In the genomic region with DNA sequence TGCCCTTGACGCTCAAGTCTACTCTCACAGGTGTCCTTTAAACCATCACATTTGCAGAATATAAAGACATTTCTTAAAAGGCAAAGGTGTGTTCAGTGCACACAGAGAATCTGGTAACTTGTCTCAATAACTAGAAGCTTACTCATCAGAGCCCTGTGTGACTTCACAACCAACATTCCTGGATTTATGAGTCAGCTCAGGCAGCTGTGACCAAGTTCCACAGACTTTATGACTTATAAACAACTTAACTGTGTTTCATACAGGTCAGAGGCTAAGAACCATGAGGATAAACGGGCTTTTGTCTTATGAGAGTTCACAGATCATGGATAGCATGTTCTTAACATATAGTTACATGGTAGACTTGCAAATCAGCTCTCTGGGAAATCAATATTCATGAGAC, we compare ENCODE assay signal across 11 mouse cellular contexts. TPM values are rescaled to one million over a fixed set of nuclear protein-coding genes. Genes with fewer than 3 reads are reported as not detected.
A peak's percentile ranks its signal among the peaks of the same experiment; 100 is the strongest.
DNase-seq lines count a peak whose midpoint lies in the region; ATAC-seq and TF ChIP-seq lines count a peak whose summit lies in the region.
"Had no signal": no experiment of that assay in that cellular context is flagged by ENCODE, and none has a peak within 500 bp of the region (broad histone marks: within the 10 kb centered on the region; RNA-seq: fewer than 3 reads in every experiment).

No protein-coding gene starts in this region.

- 49% methylated on average over 2 of the region's 2 CpGs for WGBS in kidney, postnatal 0 days
- WGBS in intestine, embryonic 16.5 days: 52% methylated on average over 2 of the region's 2 CpGs
- 79% methylated on average over 2 of the region's 2 CpGs for WGBS in heart, adult 2 months

- no peak for TF ChIP-seq POLR2A in heart, adult 2 months (IDR thresholded peaks at IDR 0.05; ENCODE audit: insufficient read depth, low read depth, low read length)

- no peak for ATAC-seq in kidney, postnatal 0 days (replicated peaks; ENCODE audit: low FRiP score, low read depth)
- peak; percentile 92 for ATAC-seq in intestine, embryonic 16.5 days
- ATAC-seq: forebrain, embryonic 15.5 days had no signal

- H3K4me1 ChIP-seq in kidney, postnatal 0 days (replicated peaks; ENCODE audit: insufficient read depth, low read length): no peaks in the 10 kb centered on the region; the same call in 1 of the 2 replicates
- H3K4me1 ChIP-seq in intestine, embryonic 16.5 days (ENCODE audit: control insufficient read depth, insufficient read depth, low read length): peaks cover 2% of the 10 kb centered on the region; the same call in 1 of the 2 replicates
- no peaks in the 10 kb centered on the region for H3K4me1 ChIP-seq in heart, adult 2 months (ENCODE audit: control insufficient read depth, insufficient read depth, low read length)

- no peak overlapping the region for H3K27ac ChIP-seq in kidney, postnatal 0 days
- H3K27ac ChIP-seq in intestine, embryonic 16.5 days (ENCODE audit: low read length): no peak overlapping the region
- H3K27ac ChIP-seq in heart, adult 2 months: no peak overlapping the region
- H3K27ac ChIP-seq: forebrain, embryonic 15.5 days had no signal

- H3K79me2 ChIP-seq in heart, adult 2 months (replicated peaks; ENCODE audit: control insufficient read depth, insufficient read depth, low read length): no peaks in the 10 kb centered on the region; the same call in 1 of the 2 replicates

- intact Hi-C loops in heart, adult 2 months (cut with DNase I): no loop called here

- H3K9ac ChIP-seq in kidney, postnatal 0 days (ENCODE audit: low read depth, low read length): no peak overlapping the region
- H3K9ac ChIP-seq in intestine, embryonic 16.5 days (ENCODE audit: low read depth, low read length): no peak overlapping the region
- no peak overlapping the region for H3K9ac ChIP-seq in heart, adult 2 months (ENCODE audit: low read depth, low read length)
- H3K9ac ChIP-seq: forebrain, embryonic 15.5 days had no signal

- H3K36me3 ChIP-seq in kidney, postnatal 0 days (ENCODE audit: insufficient read depth, low read length): no peaks in the 10 kb centered on the region
- H3K36me3 ChIP-seq in intestine, embryonic 16.5 days (ENCODE audit: control insufficient read depth, insufficient read depth, low read length): no peaks in the 10 kb centered on the region
- H3K36me3 ChIP-seq in heart, adult 2 months (ENCODE audit: control insufficient read depth, insufficient read depth, low read length): no peaks in the 10 kb centered on the region
- H3K36me3 ChIP-seq: forebrain, embryonic 15.5 days had no signal

- H3K4me3 ChIP-seq in kidney, postnatal 0 days (replicated peaks; ENCODE audit: low read depth, low read length): no peak overlapping the region
- H3K4me3 ChIP-seq in intestine, embryonic 16.5 days (ENCODE audit: low read length): no peak overlapping the region
- no peak overlapping the region for H3K4me3 ChIP-seq in heart, adult 2 months
- H3K4me3 ChIP-seq: forebrain, embryonic 15.5 days had no signal

- no peak for TF ChIP-seq CTCF in kidney, postnatal 0 days (IDR thresholded peaks at IDR 0.05; ENCODE audit: low read depth)
- no peak for TF ChIP-seq CTCF in heart, adult 2 months (IDR thresholded peaks at IDR 0.05)

- peak; percentile 44 for DNase-seq in kidney, postnatal 0 days (ENCODE audit: low spot score)
- DNase-seq in kidney, postnatal 10 days: no peak
- peak; percentile 88 for DNase-seq in 3T3-L1 (ENCODE audit: low read depth, low spot score)
- DNase-seq in NIH3T3 (ENCODE audit: low read depth): peak; percentile 61
- DNase-seq in layer of hippocampus, adult 9-10 months (ENCODE audit: low spot score): no peak
- no peak for DNase-seq in heart, adult 2 months
- DNase-seq: cerebellum, adult 18-20 months; gastrocnemius, postnatal 14 days had no signal

- no peak overlapping the region for H3K4me2 ChIP-seq in kidney, postnatal 0 days (ENCODE audit: low read length)
- no peak overlapping the region for H3K4me2 ChIP-seq in intestine, embryonic 16.5 days (ENCODE audit: low read depth, low read length)
- H3K4me2 ChIP-seq: forebrain, embryonic 15.5 days; heart, embryonic 11.5 days had no signal

- no peaks in the 10 kb centered on the region for H3K27me3 ChIP-seq in kidney, postnatal 0 days (ENCODE audit: insufficient read depth, low read length)
- H3K27me3 ChIP-seq in intestine, embryonic 16.5 days (replicated peaks; ENCODE audit: control insufficient read depth, insufficient read depth, low read length): no peaks in the 10 kb centered on the region
- H3K27me3 ChIP-seq in heart, adult 2 months (ENCODE audit: control insufficient read depth, insufficient read depth, low read length): no peaks in the 10 kb centered on the region
- H3K27me3 ChIP-seq: forebrain, embryonic 15.5 days had no signal

- no peaks in the 10 kb centered on the region for H3K9me3 ChIP-seq in kidney, postnatal 0 days (replicated peaks; ENCODE audit: low read length)
- no peaks in the 10 kb centered on the region for H3K9me3 ChIP-seq in intestine, embryonic 16.5 days (ENCODE audit: control insufficient read depth, low read length)
- H3K9me3 ChIP-seq: forebrain, embryonic 15.5 days had no signal

- TF ChIP-seq EP300 in heart, adult 2 months (IDR thresholded peaks at IDR 0.05; ENCODE audit: insufficient read depth, low read depth, low read length): no peak

RNA-seq across cellular contexts. Expression of gene Uxs1, which starts 8.5 kb away (rescaled TPM):
- polyA plus RNA-seq in kidney, postnatal 0 days (2015; fragmentation: Nextera tagmentation; extraction: Ambion mirVana): 27.3 and 28.5 TPM in 2 replicates
- 14.8 and 17.5 TPM in 2 replicates for polyA plus RNA-seq in intestine, embryonic 16.5 days (2015; fragmentation: Nextera tagmentation; extraction: Ambion mirVana)
- 10 to 100 TPM in 1 of 2 experiments, 1 to 10 TPM in 1; 10.0 to 10.9 TPM for total RNA-seq in heart, adult 2 months (2021)
- polyA plus RNA-seq in heart, adult 2 months (2012; rRNA removed): 5.5 and 7.3 TPM in 2 replicates

Comparison
In these comparisons a context has a peak if more than half of its experiments do, and no peak if none do; other contexts are left out.
1. DNase-seq: peak in kidney, postnatal 0 days (single experiment), 3T3-L1 (single experiment) and NIH3T3 (single experiment); none in kidney, postnatal 10 days (single experiment), layer of hippocampus, adult 9-10 months (single experiment) and heart, adult 2 months (0 of 2).